In genomic region chr19:53424629-53425028, GRCm38 (mm10) we compare ENCODE assay signal across 8 mouse cellular contexts. TPM values are rescaled to one million over a fixed set of nuclear protein-coding genes. Genes with fewer than 3 reads are reported as not detected.
DNase-seq lines count a peak whose midpoint lies in the region; ATAC-seq and TF ChIP-seq lines count a peak whose summit lies in the region.

No protein-coding gene starts in this region.

- H3K27me3 ChIP-seq in embryonic facial prominence, embryonic 14.5 days (replicated peaks; ENCODE audit: control insufficient read depth, insufficient read depth, low read length), result no peaks in the 10 kb centered on the region
- H3K27me3 ChIP-seq in lung, embryonic 16.5 days (ENCODE audit: control insufficient read depth, insufficient read depth, low read depth, low read length), result no peaks in the 10 kb centered on the region
- H3K27me3 ChIP-seq in stomach, postnatal 0 days (ENCODE audit: control insufficient read depth, insufficient read depth, low read length), result no peaks in the 10 kb centered on the region
- no peaks in the 10 kb centered on the region for H3K27me3 ChIP-seq in forebrain, embryonic 15.5 days

- H3K4me1 ChIP-seq in embryonic facial prominence, embryonic 14.5 days (ENCODE audit: control insufficient read depth, insufficient read depth, low read length), result peaks cover 6% of the 10 kb centered on the region; the same call in 1 of the 2 replicates
- peaks cover 24% of the 10 kb centered on the region for H3K4me1 ChIP-seq in lung, embryonic 16.5 days (replicated peaks; ENCODE audit: control insufficient read depth, insufficient read depth, low read length)
- H3K4me1 ChIP-seq in stomach, postnatal 0 days (replicated peaks; ENCODE audit: control insufficient read depth, insufficient read depth), result peaks cover 9% of the 10 kb centered on the region
- peaks cover 30% of the 10 kb centered on the region for H3K4me1 ChIP-seq in forebrain, embryonic 15.5 days

- H3K4me3 ChIP-seq in embryonic facial prominence, embryonic 14.5 days (ENCODE audit: low read depth, low read length), result no peak overlapping the region
- H3K4me3 ChIP-seq in lung, embryonic 16.5 days (ENCODE audit: low read length), result peak overlapping the region; percentile 16
- H3K4me3 ChIP-seq in stomach, postnatal 0 days (ENCODE audit: low read depth, low read length), result no peak overlapping the region
- H3K4me3 ChIP-seq in forebrain, embryonic 15.5 days, result no peak overlapping the region

- no peak for ATAC-seq in embryonic facial prominence, embryonic 14.5 days (ENCODE audit: low read depth)
- 0 out of 2 replicates have a peak, but pooled peaks have one; percentile 13 for ATAC-seq in lung, embryonic 16.5 days (ENCODE audit: low read depth)
- ATAC-seq in stomach, postnatal 0 days (ENCODE audit: low FRiP score, low TSS enrichment), result no peak
- no peak for ATAC-seq in forebrain, embryonic 15.5 days (replicated peaks)

- H3K9me3 ChIP-seq in embryonic facial prominence, embryonic 14.5 days (ENCODE audit: control insufficient read depth, low read length), result no peaks in the 10 kb centered on the region
- H3K9me3 ChIP-seq in lung, embryonic 16.5 days (ENCODE audit: control insufficient read depth, low read length), result no peaks in the 10 kb centered on the region
- H3K9me3 ChIP-seq in stomach, postnatal 0 days (ENCODE audit: control insufficient read depth, low read length), result no peaks in the 10 kb centered on the region
- no peaks in the 10 kb centered on the region for H3K9me3 ChIP-seq in forebrain, embryonic 15.5 days

- no peak for TF ChIP-seq CTCF in stomach, postnatal 0 days (IDR thresholded peaks at IDR 0.05; ENCODE audit: low read depth)

- no peaks in the 10 kb centered on the region for H3K36me3 ChIP-seq in embryonic facial prominence, embryonic 14.5 days (ENCODE audit: control insufficient read depth, insufficient read depth, low read length)
- no peaks in the 10 kb centered on the region for H3K36me3 ChIP-seq in lung, embryonic 16.5 days (ENCODE audit: control insufficient read depth, insufficient read depth, low read length)
- no peaks in the 10 kb centered on the region for H3K36me3 ChIP-seq in stomach, postnatal 0 days (ENCODE audit: control insufficient read depth, insufficient read depth, low read length)
- H3K36me3 ChIP-seq in forebrain, embryonic 15.5 days, result no peaks in the 10 kb centered on the region

- no peak overlapping the region for H3K27ac ChIP-seq in embryonic facial prominence, embryonic 14.5 days (replicated peaks; ENCODE audit: low read depth, low read length)
- H3K27ac ChIP-seq in lung, embryonic 16.5 days (ENCODE audit: low read length), result peak overlapping the region; percentile 31; the same call in 1 of the 2 replicates
- H3K27ac ChIP-seq in stomach, postnatal 0 days (replicated peaks), result no peak overlapping the region
- no peak overlapping the region for H3K27ac ChIP-seq in forebrain, embryonic 15.5 days (replicated peaks)

- 52% methylated on average over 18 of the region's 18 CpGs for WGBS in embryonic facial prominence, embryonic 14.5 days
- 34% methylated on average over 18 of the region's 18 CpGs for WGBS in lung, embryonic 16.5 days
- 57% methylated on average over 18 of the region's 18 CpGs for WGBS in stomach, postnatal 0 days
- WGBS in forebrain, embryonic 15.5 days, result 76% methylated on average over 18 of the region's 18 CpGs

- no peak for TF ChIP-seq EP300 in stomach, postnatal 0 days (optimal IDR thresholded peaks at IDR 0.05)

- DNase-seq in CD4-positive, CD25-positive, alpha-beta regulatory T cell, adult 2 months (ENCODE audit: low read depth, low spot score), result peak; percentile 96
- peak; percentile 41 for DNase-seq in embryonic facial prominence, embryonic 14.5 days (ENCODE audit: low spot score)
- DNase-seq in kidney, adult 18-20 months, result peak; percentile 26
- DNase-seq in stomach, postnatal 0 days (ENCODE audit: low spot score), result no peak
- DNase-seq in cerebellum, adult 18-20 months, result no peak
- no peak for DNase-seq in gastrocnemius, postnatal 4 days (ENCODE audit: low spot score in 2 of 2)

- no peak overlapping the region for H3K9ac ChIP-seq in embryonic facial prominence, embryonic 14.5 days (ENCODE audit: low read depth, low read length)
- H3K9ac ChIP-seq in lung, embryonic 16.5 days (ENCODE audit: low read length), result peak overlapping the region; percentile 34; the same call in 1 of the 2 replicates
- no peak overlapping the region for H3K9ac ChIP-seq in stomach, postnatal 0 days (ENCODE audit: low read length)
- H3K9ac ChIP-seq in forebrain, embryonic 15.5 days (replicated peaks), result no peak overlapping the region

- no peak overlapping the region for H3K4me2 ChIP-seq in embryonic facial prominence, embryonic 14.5 days (ENCODE audit: low read depth, low read length)
- H3K4me2 ChIP-seq in lung, embryonic 16.5 days (ENCODE audit: low read depth, low read length), result peak overlapping the region; percentile 47
- H3K4me2 ChIP-seq in stomach, postnatal 0 days (replicated peaks; ENCODE audit: low read depth), result 0 out of 2 replicates have a peak overlapping the region, but pooled peaks have one; percentile 14
- no peak overlapping the region for H3K4me2 ChIP-seq in forebrain, embryonic 15.5 days (replicated peaks)

RNA-seq across cellular contexts. Expression of gene Smndc1, which starts 34.3 kb away (rescaled TPM):
- 38.8 and 40.2 TPM in 2 replicates for polyA plus RNA-seq in embryonic facial prominence, embryonic 14.5 days (2014; fragmentation: Nextera tagmentation; extraction: Ambion mirVana)
- polyA plus RNA-seq in lung, embryonic 16.5 days (2015; fragmentation: Nextera tagmentation; extraction: Ambion mirVana), result 35.5 and 42.3 TPM in 2 replicates
- 26.1 and 26.6 TPM in 2 replicates for polyA plus RNA-seq in stomach, postnatal 0 days (2015; fragmentation: Nextera tagmentation; extraction: Ambion mirVana)
- 10 to 100 TPM; 36.6 to 42.4 TPM for total RNA-seq in gastrocnemius, postnatal 4 days (2021)
- 41.0 and 42.3 TPM in 2 replicates for polyA plus RNA-seq in forebrain, embryonic 15.5 days (2015; fragmentation: Nextera tagmentation; extraction: Ambion mirVana)

RNA-seq across cellular contexts. Expression of gene Gm10197, which starts 53.1 kb away (rescaled TPM):
- 6.4 TPM in 1 of 2 replicates, not detected in the other for polyA plus RNA-seq in embryonic facial prominence, embryonic 14.5 days (2014; fragmentation: Nextera tagmentation; extraction: Ambion mirVana)
- 3.8 TPM in 1 of 2 replicates, not detected in the other for polyA plus RNA-seq in lung, embryonic 16.5 days (2015; fragmentation: Nextera tagmentation; extraction: Ambion mirVana)
- polyA plus RNA-seq in stomach, postnatal 0 days (2015; fragmentation: Nextera tagmentation; extraction: Ambion mirVana), result not detected in 2 replicates
- not detected for total RNA-seq in gastrocnemius, postnatal 4 days (2021)
- not detected in 2 replicates for polyA plus RNA-seq in forebrain, embryonic 15.5 days (2015; fragmentation: Nextera tagmentation; extraction: Ambion mirVana)

Comparison
In these comparisons a context has a peak if more than half of its experiments do, and no peak if none do; other contexts are left out.
1. DNase-seq: peak in CD4-positive, CD25-positive, alpha-beta regulatory T cell, adult 2 months (single experiment), embryonic facial prominence, embryonic 14.5 days (single experiment) and kidney, adult 18-20 months (single experiment); none in stomach, postnatal 0 days (single experiment), cerebellum, adult 18-20 months (0 of 2) and gastrocnemius, postnatal 4 days (0 of 2).
2. H3K4me2 ChIP-seq: peak in lung, embryonic 16.5 days (single experiment) and stomach, postnatal 0 days (single experiment); none in embryonic facial prominence, embryonic 14.5 days (single experiment) and forebrain, embryonic 15.5 days (single experiment).